Mouse (Mus musculus): Measurements from ENCODE around the gene Plac1. TPM values are rescaled to one million over a fixed set of nuclear protein-coding genes. Genes with fewer than 3 reads are reported as not detected.

The Plac1 gene
- polyA plus RNA-seq, 1 experiment from 2014 or later: 0.93 TPM

GRCm38 (mm10) chrX:53093381-53093780 lies 146.5 kb downstream of the Plac1 start:
- no peak overlapping the region for H3K27ac ChIP-seq (ENCODE audit: low read depth, low read length)
- no peak for TF ChIP-seq CTCF (IDR thresholded peaks at IDR 0.05; ENCODE audit: low read depth)
- H3K9ac ChIP-seq (ENCODE audit: low read depth, low read length): no peak overlapping the region
- H3K4me3 ChIP-seq (ENCODE audit: low read depth, low read length): no peak overlapping the region
- no peaks in the 10 kb centered on the region for H3K27me3 ChIP-seq (replicated peaks; ENCODE audit: control insufficient read depth, insufficient read depth, low read length)
- H3K9me3 ChIP-seq (ENCODE audit: control insufficient read depth): no peaks in the 10 kb centered on the region
- H3K4me1 ChIP-seq (replicated peaks; ENCODE audit: control insufficient read depth, insufficient read depth, low read length): no peaks in the 10 kb centered on the region
- 59% methylated on average over 2 of the region's 2 CpGs for WGBS
- no peaks in the 10 kb centered on the region for H3K36me3 ChIP-seq (ENCODE audit: control insufficient read depth, insufficient read depth)
- no peak overlapping the region for H3K4me2 ChIP-seq (replicated peaks; ENCODE audit: low read depth)
- ATAC-seq: no peak

- Histone ChIP-seq H3K4me1 (replicated peaks; ENCODE audit: control insufficient read depth, insufficient read depth, low read length) (no peaks in the 10 kb centered on the region), H3K27me3 (replicated peaks; ENCODE audit: control insufficient read depth, insufficient read depth, low read length) (no peaks in the 10 kb centered on the region), H3K4me3 (ENCODE audit: low read depth, low read length) (no peak overlapping the region), H3K9me3 (ENCODE audit: control insufficient read depth) (no peaks in the 10 kb centered on the region), H3K4me2 (replicated peaks; ENCODE audit: low read depth) (no peak overlapping the region), H3K27ac (ENCODE audit: low read depth, low read length) (no peak overlapping the region), H3K36me3 (ENCODE audit: control insufficient read depth, insufficient read depth) (no peaks in the 10 kb centered on the region), H3K9ac (ENCODE audit: low read depth, low read length) (no peak overlapping the region)
- WGBS: 67% methylated on average over 5 of the region's 5 CpGs
- ATAC-seq: no peak
- TF ChIP-seq CTCF (IDR thresholded peaks at IDR 0.05; ENCODE audit: low read depth): no peak
These were observed 151.1 kb downstream of the Plac1 start for GRCm38 (mm10) chrX:53088663-53089292.

- H3K9me3 ChIP-seq (ENCODE audit: control insufficient read depth): no peaks in the 10 kb centered on the region
- H3K4me3 ChIP-seq (ENCODE audit: low read depth, low read length): no peak overlapping the region
- H3K9ac ChIP-seq (ENCODE audit: low read depth, low read length): no peak overlapping the region
- no peak overlapping the region for H3K27ac ChIP-seq (ENCODE audit: low read depth, low read length)
- no peaks in the 10 kb centered on the region for H3K36me3 ChIP-seq (ENCODE audit: control insufficient read depth, insufficient read depth)
- ATAC-seq: no peak
- no peaks in the 10 kb centered on the region for H3K27me3 ChIP-seq (replicated peaks; ENCODE audit: control insufficient read depth, insufficient read depth, low read length)
- no peaks in the 10 kb centered on the region for H3K4me1 ChIP-seq (replicated peaks; ENCODE audit: control insufficient read depth, insufficient read depth, low read length)
- no peak overlapping the region for H3K4me2 ChIP-seq (replicated peaks; ENCODE audit: low read depth)
- TF ChIP-seq CTCF (IDR thresholded peaks at IDR 0.05; ENCODE audit: low read depth): no peak
- WGBS: 84% methylated on average over 1 of the region's 1 CpGs
These were observed 152.7 kb downstream of the Plac1 start for GRCm38 (mm10) chrX:53087202-53087601.

- Histone ChIP-seq H3K36me3 (ENCODE audit: control insufficient read depth, insufficient read depth) (no peaks in the 10 kb centered on the region), H3K9ac (ENCODE audit: low read depth, low read length) (no peak overlapping the region), H3K4me2 (replicated peaks; ENCODE audit: low read depth) (no peak overlapping the region), H3K27ac (ENCODE audit: low read depth, low read length) (no peak overlapping the region), H3K9me3 (ENCODE audit: control insufficient read depth) (no peaks in the 10 kb centered on the region), H3K27me3 (replicated peaks; ENCODE audit: control insufficient read depth, insufficient read depth, low read length) (no peaks in the 10 kb centered on the region), H3K4me3 (ENCODE audit: low read depth, low read length) (no peak overlapping the region), H3K4me1 (replicated peaks; ENCODE audit: control insufficient read depth, insufficient read depth, low read length) (no peaks in the 10 kb centered on the region)
- no peak for TF ChIP-seq CTCF (IDR thresholded peaks at IDR 0.05; ENCODE audit: low read depth)
- WGBS: 70% methylated on average over 5 of the region's 5 CpGs
- no peak for ATAC-seq
These were observed 154.4 kb downstream of the Plac1 start for GRCm38 (mm10) chrX:53085559-53085958.

GRCm38 (mm10) chrX:53064406-53064805 lies 175.5 kb downstream of the Plac1 start:
- 0 out of 2 replicates have a peak, but pooled peaks cover 5% of the 10 kb centered on the region for H3K27me3 ChIP-seq (replicated peaks; ENCODE audit: control insufficient read depth, insufficient read depth, low read length)
- H3K36me3 ChIP-seq (ENCODE audit: control insufficient read depth, insufficient read depth): no peaks in the 10 kb centered on the region
- no peaks in the 10 kb centered on the region for H3K9me3 ChIP-seq (ENCODE audit: control insufficient read depth)
- no peak overlapping the region for H3K9ac ChIP-seq (ENCODE audit: low read depth, low read length)
- WGBS: 88% methylated on average over 3 of the region's 3 CpGs
- TF ChIP-seq CTCF (IDR thresholded peaks at IDR 0.05; ENCODE audit: low read depth): no peak
- no peak overlapping the region for H3K27ac ChIP-seq (ENCODE audit: low read depth, low read length)
- no peak for ATAC-seq
- H3K4me1 ChIP-seq (replicated peaks; ENCODE audit: control insufficient read depth, insufficient read depth, low read length): no peaks in the 10 kb centered on the region
- no peak overlapping the region for H3K4me2 ChIP-seq (replicated peaks; ENCODE audit: low read depth)
- no peak overlapping the region for H3K4me3 ChIP-seq (ENCODE audit: low read depth, low read length)

GRCm38 (mm10) chrX:53059426-53060007 lies 180.4 kb downstream of the Plac1 start:
- H3K27me3 ChIP-seq (replicated peaks; ENCODE audit: control insufficient read depth, insufficient read depth, low read length): 0 out of 2 replicates have a peak, but pooled peaks cover 5% of the 10 kb centered on the region
- H3K27ac ChIP-seq (ENCODE audit: low read depth, low read length): no peak overlapping the region
- ATAC-seq: no peak
- H3K36me3 ChIP-seq (ENCODE audit: control insufficient read depth, insufficient read depth): no peaks in the 10 kb centered on the region
- no peak overlapping the region for H3K9ac ChIP-seq (ENCODE audit: low read depth, low read length)
- 39% methylated on average over 11 of the region's 11 CpGs for WGBS
- H3K4me2 ChIP-seq (replicated peaks; ENCODE audit: low read depth): peak overlapping the region; percentile 54; the same call in 1 of the 2 replicates
- no peak overlapping the region for H3K4me3 ChIP-seq (ENCODE audit: low read depth, low read length)
- no peak for TF ChIP-seq CTCF (IDR thresholded peaks at IDR 0.05; ENCODE audit: low read depth)
- no peaks in the 10 kb centered on the region for H3K4me1 ChIP-seq (replicated peaks; ENCODE audit: control insufficient read depth, insufficient read depth, low read length)
- H3K9me3 ChIP-seq (ENCODE audit: control insufficient read depth): no peaks in the 10 kb centered on the region

All from intestine, postnatal 0 days (tissue).